Mouse (Mus musculus): Measurements from ENCODE around the gene Dpp9.

DNA sequence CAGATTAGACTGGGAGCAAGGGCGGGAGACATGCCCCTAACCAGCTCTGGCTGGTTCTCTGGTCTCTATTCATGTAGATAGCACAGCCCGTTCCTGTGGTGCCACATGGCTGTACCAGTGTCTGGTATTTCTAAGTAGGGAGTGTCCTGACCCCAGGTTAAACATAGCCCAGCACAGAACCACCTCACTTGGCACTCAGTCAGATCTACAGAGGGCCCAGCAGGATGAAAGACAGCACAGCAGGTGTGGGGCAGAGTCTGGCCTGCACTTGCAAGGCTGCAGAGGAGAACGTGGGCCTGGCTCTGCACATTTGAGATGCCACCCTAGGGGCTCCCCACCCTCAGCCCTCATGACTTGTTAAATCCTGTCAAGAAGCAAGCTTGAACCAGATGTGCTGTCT is 42.5 kb upstream of the Dpp9 start:
- TF ChIP-seq CTCF (IDR thresholded peaks at IDR 0.05; ENCODE audit: borderline replicate concordance, extremely low read depth, insufficient read depth, insufficient read length) (no peak), POLR2A (IDR thresholded peaks at IDR 0.05; ENCODE audit: borderline replicate concordance, extremely low read depth, insufficient read depth, insufficient read length, poor library complexity, severe bottlenecking) (no peak)

Measured in brain, embryonic 14.5 days (tissue).